Comparison of ENCODE assay signal across 8 mouse cellular contexts in genomic region chr2:74964360-74964759, GRCm38 (mm10).
DNase-seq lines count a peak whose midpoint lies in the region; ATAC-seq and TF ChIP-seq lines count a peak whose summit lies in the region.

No protein-coding gene starts in this region.

- no peaks in the 10 kb centered on the region for H3K36me3 ChIP-seq in heart, embryonic 12.5 days
- H3K36me3 ChIP-seq in kidney, postnatal 0 days (ENCODE audit: insufficient read depth, low read length), result no peaks in the 10 kb centered on the region
- no peaks in the 10 kb centered on the region for H3K36me3 ChIP-seq in liver, embryonic 13.5 days
- H3K36me3 ChIP-seq in neural tube, embryonic 14.5 days (ENCODE audit: control insufficient read depth, insufficient read depth, low read length), result no peaks in the 10 kb centered on the region

- H3K9me3 ChIP-seq in heart, embryonic 12.5 days (replicated peaks), result no peaks in the 10 kb centered on the region
- no peaks in the 10 kb centered on the region for H3K9me3 ChIP-seq in kidney, postnatal 0 days (replicated peaks; ENCODE audit: low read length)
- H3K9me3 ChIP-seq in liver, embryonic 13.5 days (replicated peaks), result no peaks in the 10 kb centered on the region
- no peaks in the 10 kb centered on the region for H3K9me3 ChIP-seq in neural tube, embryonic 14.5 days (ENCODE audit: control insufficient read depth, low read length)

- peak; percentile 77 for DNase-seq in CD4-positive, CD25-positive, alpha-beta regulatory T cell, adult 2 months (ENCODE audit: low read depth, low spot score)
- peak; percentile 92 for DNase-seq in kidney, postnatal 0 days (ENCODE audit: low spot score)
- peak; percentile 17 for DNase-seq in liver, embryonic 13.5 days
- peak; percentile 93 for DNase-seq in testis, postnatal 10 days (ENCODE audit: low spot score)

- no peak overlapping the region for H3K27ac ChIP-seq in bone marrow, adult 2 months (ENCODE audit: control insufficient read depth, insufficient read depth, low read depth, low read length, poor library complexity)
- no peak overlapping the region for H3K27ac ChIP-seq in embryonic fibroblast, embryonic 13.5 days (ENCODE audit: insufficient read depth, low read length)
- H3K27ac ChIP-seq in heart, embryonic 12.5 days (ENCODE audit: poor library complexity, severe bottlenecking), result no peak overlapping the region
- no peak overlapping the region for H3K27ac ChIP-seq in kidney, postnatal 0 days
- H3K27ac ChIP-seq in liver, embryonic 13.5 days, result no peak overlapping the region
- no peak overlapping the region for H3K27ac ChIP-seq in neural tube, embryonic 14.5 days (ENCODE audit: low read depth, low read length)

- H3K4me3 ChIP-seq in bone marrow, adult 2 months (replicated peaks; ENCODE audit: control insufficient read depth, low read depth, low read length), result no peak overlapping the region
- H3K4me3 ChIP-seq in embryonic fibroblast, embryonic 13.5 days (ENCODE audit: insufficient read depth, low read length), result no peak overlapping the region
- H3K4me3 ChIP-seq in heart, embryonic 12.5 days, result no peak overlapping the region
- no peak overlapping the region for H3K4me3 ChIP-seq in kidney, postnatal 0 days (replicated peaks; ENCODE audit: low read depth, low read length)
- no peak overlapping the region for H3K4me3 ChIP-seq in liver, embryonic 13.5 days (replicated peaks)
- H3K4me3 ChIP-seq in neural tube, embryonic 14.5 days (ENCODE audit: low read depth, low read length), result no peak overlapping the region

- no peaks in the 10 kb centered on the region for H3K4me1 ChIP-seq in bone marrow, adult 2 months (ENCODE audit: control insufficient read depth, insufficient read depth, low read length)
- no peaks in the 10 kb centered on the region for H3K4me1 ChIP-seq in embryonic fibroblast, embryonic 13.5 days (ENCODE audit: control insufficient read depth, insufficient read depth, low read length)
- H3K4me1 ChIP-seq in heart, embryonic 12.5 days (replicated peaks), result peaks cover 4% of the 10 kb centered on the region
- H3K4me1 ChIP-seq in kidney, postnatal 0 days (replicated peaks; ENCODE audit: insufficient read depth, low read length), result 0 out of 2 replicates have a peak, but pooled peaks cover 10% of the 10 kb centered on the region
- no peaks in the 10 kb centered on the region for H3K4me1 ChIP-seq in liver, embryonic 13.5 days (replicated peaks)
- peaks cover 8% of the 10 kb centered on the region; the same call in 1 of the 2 replicates for H3K4me1 ChIP-seq in neural tube, embryonic 14.5 days (ENCODE audit: control insufficient read depth, insufficient read depth, low read length)

- TF ChIP-seq CTCF in bone marrow, adult 2 months (IDR thresholded peaks at IDR 0.05; ENCODE audit: control insufficient read depth, insufficient read depth, low read length), result peak; percentile 61
- peak; percentile 53; the same call in 1 of the 2 replicates for TF ChIP-seq CTCF in embryonic fibroblast, embryonic 13.5 days (IDR thresholded peaks at IDR 0.05; ENCODE audit: borderline replicate concordance, insufficient read depth, low read length)
- peak; percentile 95 for TF ChIP-seq CTCF in kidney, postnatal 0 days (IDR thresholded peaks at IDR 0.05; ENCODE audit: low read depth)

- TF ChIP-seq POLR2A in bone marrow, adult 2 months (IDR thresholded peaks at IDR 0.05; ENCODE audit: borderline replicate concordance, control insufficient read depth, low read depth, low read length), result no peak
- no peak for TF ChIP-seq POLR2A in embryonic fibroblast, embryonic 13.5 days (IDR thresholded peaks at IDR 0.05; ENCODE audit: low read depth, low read length)

- H3K4me2 ChIP-seq in heart, embryonic 12.5 days, result no peak overlapping the region
- H3K4me2 ChIP-seq in kidney, postnatal 0 days (ENCODE audit: low read length), result no peak overlapping the region
- H3K4me2 ChIP-seq in liver, embryonic 13.5 days, result no peak overlapping the region
- H3K4me2 ChIP-seq in neural tube, embryonic 14.5 days (ENCODE audit: low read depth, low read length), result no peak overlapping the region

- no peak overlapping the region for H3K9ac ChIP-seq in heart, embryonic 12.5 days
- H3K9ac ChIP-seq in kidney, postnatal 0 days (ENCODE audit: low read depth, low read length), result no peak overlapping the region
- H3K9ac ChIP-seq in liver, embryonic 13.5 days, result no peak overlapping the region
- no peak overlapping the region for H3K9ac ChIP-seq in neural tube, embryonic 14.5 days (replicated peaks; ENCODE audit: low read depth, low read length)

- WGBS in bone marrow, adult 2 months, result under 1% methylated on average over 6 of the region's 6 CpGs
- WGBS in heart, embryonic 12.5 days, result under 1% methylated on average over 6 of the region's 6 CpGs
- WGBS in kidney, postnatal 0 days, result 2% methylated on average over 6 of the region's 6 CpGs
- WGBS in liver, embryonic 13.5 days (ENCODE audit: insufficient replicate concordance), result 3% methylated on average over 6 of the region's 6 CpGs
- WGBS in neural tube, embryonic 14.5 days, result under 1% methylated on average over 6 of the region's 6 CpGs

- H3K27me3 ChIP-seq in heart, embryonic 12.5 days (replicated peaks), result peaks cover 8% of the 10 kb centered on the region; the same call in 1 of the 2 replicates
- no peaks in the 10 kb centered on the region for H3K27me3 ChIP-seq in kidney, postnatal 0 days (ENCODE audit: insufficient read depth, low read length)
- H3K27me3 ChIP-seq in liver, embryonic 13.5 days, result peaks cover 28% of the 10 kb centered on the region
- no peaks in the 10 kb centered on the region for H3K27me3 ChIP-seq in neural tube, embryonic 14.5 days (ENCODE audit: control insufficient read depth, insufficient read depth, low read length)

- 0 out of 2 replicates have a peak, but pooled peaks have one; percentile 55 for ATAC-seq in heart, embryonic 12.5 days (ENCODE audit: insufficient number of reproducible peaks, low FRiP score)
- no peak for ATAC-seq in kidney, postnatal 0 days (replicated peaks; ENCODE audit: low FRiP score, low read depth)
- no peak for ATAC-seq in liver, embryonic 13.5 days (ENCODE audit: low read depth)
- peak; percentile 78 for ATAC-seq in neural tube, embryonic 14.5 days (ENCODE audit: low read depth)

Comparison
In these comparisons a context has a peak if more than half of its experiments do, and no peak if none do; other contexts are left out.
1. DNase-seq: peak in every context shown above with its lines; median percentile 93 in testis, postnatal 10 days; 92 in kidney, postnatal 0 days; 77 in CD4-positive, CD25-positive, alpha-beta regulatory T cell, adult 2 months; 17 in liver, embryonic 13.5 days.
2. ATAC-seq: peak in heart, embryonic 12.5 days (single experiment) and neural tube, embryonic 14.5 days (single experiment); none in kidney, postnatal 0 days (single experiment) and liver, embryonic 13.5 days (single experiment).
3. Peak in every context shown above with its lines, with median percentiles within 50 percentile points of each other: CTCF ChIP-seq.